17 mouse cellular contexts compared by ENCODE assay signal in genomic region chr2:78022756-78023155, GRCm38 (mm10).
DNase-seq lines count a peak whose midpoint lies in the region.
"Had no signal": no experiment of that assay in that cellular context is flagged by ENCODE, and none has a peak within 500 bp of the region (broad histone marks: within the 10 kb centered on the region; RNA-seq: fewer than 3 reads in every experiment).

No protein-coding gene starts in this region.

- DNase-seq in adipocyte (ENCODE audit: low spot score), result peak; percentile 83
- peak; percentile 10 for DNase-seq in c-Kit-positive CD71-positive TER-119-positive erythroid progenitor cells, embryonic 14.5 days (ENCODE audit: low spot score)
- peak; percentile 31 for DNase-seq in mesoderm, embryonic 11.5 days (ENCODE audit: low read depth, low spot score)
- no peak for DNase-seq in layer of hippocampus, postnatal 25 days (ENCODE audit: extremely low spot score in 1 of 2, low spot score in 1 of 2)
- no peak for DNase-seq in right cerebral cortex, adult 18-20 months
- DNase-seq in frontal cortex, postnatal 10 days (ENCODE audit: low spot score in 2 of 2), result no peak
- DNase-seq: adrenal gland, adult 2 months; adrenal gland, postnatal 10 days; adrenal gland, postnatal 25 days; B cell, adult 2 months; cerebellum, adult 11 months; cerebellum, adult 18-20 months; cerebellum, adult 8-10 months; cerebellum, adult 9-11 months; cerebellum, postnatal 14 days; cerebellum, postnatal 36 days; embryo, embryonic 11 days had no signal

Comparison
In these comparisons a context has a peak if more than half of its experiments do, and no peak if none do; other contexts are left out.
1. DNase-seq: peak in adipocyte (single experiment), c-Kit-positive CD71-positive TER-119-positive erythroid progenitor cells, embryonic 14.5 days (single experiment) and mesoderm, embryonic 11.5 days (single experiment); none in layer of hippocampus, postnatal 25 days (0 of 2), right cerebral cortex, adult 18-20 months (single experiment) and frontal cortex, postnatal 10 days (0 of 2).